Mouse (Mus musculus): ENCODE results near the gene Tlr3.

DNA sequence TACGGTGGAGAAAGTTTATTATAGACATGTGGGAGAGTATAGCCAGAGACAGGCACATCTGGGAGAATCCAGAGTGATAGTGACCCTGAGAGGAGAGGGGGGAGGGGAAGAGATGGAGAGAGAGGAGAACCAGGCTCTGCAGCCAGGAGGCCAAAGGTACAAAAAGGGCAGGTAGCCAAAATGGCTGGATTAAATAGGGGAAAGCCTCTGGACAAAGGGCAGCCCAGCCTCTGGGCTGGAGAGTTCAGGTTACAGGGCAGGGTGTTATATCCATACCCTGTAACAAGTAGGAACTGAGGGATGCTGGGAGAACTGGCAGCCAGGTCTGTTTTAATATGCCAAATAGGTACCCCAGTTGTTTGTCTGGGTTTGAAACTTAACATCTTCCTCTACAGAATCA is 47.7 kb downstream of the Tlr3 start:
- TF ChIP-seq CTCF (IDR thresholded peaks at IDR 0.05; ENCODE audit: low read depth) (no peak), EP300 (IDR thresholded peaks at IDR 0.05; ENCODE audit: low read depth) (no peak)

All from liver, embryonic 14.5 days (tissue).